Mouse (Mus musculus) small intestine, adult 2 months (tissue): ENCODE results near the gene Fbxo47.

ENCODE experiments used
- CTCF ChIP-seq: fragments of 200-500 bp; IDR thresholded peaks from 2 replicates; pipeline ENCODE4 v1.5.1; 2012; ENCODE audit warnings: low read depth, mild to moderate bottlenecking, control low read depth, inconsistent platforms, low read length, moderate library complexity, mixed read lengths; ENCODE audit not compliant: insufficient replicate concordance, insufficient read length; ENCODE audit errors: extremely low read depth
- POLR2A ChIP-seq: fragments of 200-500 bp; IDR thresholded peaks from 2 replicates; pipeline ENCODE4 v1.6.1; 2012; ENCODE audit warnings: low read depth, mild to moderate bottlenecking, control low read depth, inconsistent platforms, low read length, moderate library complexity

GRCm38 (mm10) chr11:97832001-97832400 is 52.0 kb downstream of the Fbxo47 start:
- TF ChIP-seq POLR2A, result no peak
- TF ChIP-seq CTCF, result no peak
